Mouse (Mus musculus): ENCODE data around the gene Skap1. TPM values are rescaled to one million over a fixed set of nuclear protein-coding genes. Genes with fewer than 3 reads are reported as not detected.
A peak's percentile ranks its signal among the peaks of the same experiment; 100 is the strongest.

The Skap1 gene
- total RNA-seq, 2 experiments from 2014 or later = not detected

DNA sequence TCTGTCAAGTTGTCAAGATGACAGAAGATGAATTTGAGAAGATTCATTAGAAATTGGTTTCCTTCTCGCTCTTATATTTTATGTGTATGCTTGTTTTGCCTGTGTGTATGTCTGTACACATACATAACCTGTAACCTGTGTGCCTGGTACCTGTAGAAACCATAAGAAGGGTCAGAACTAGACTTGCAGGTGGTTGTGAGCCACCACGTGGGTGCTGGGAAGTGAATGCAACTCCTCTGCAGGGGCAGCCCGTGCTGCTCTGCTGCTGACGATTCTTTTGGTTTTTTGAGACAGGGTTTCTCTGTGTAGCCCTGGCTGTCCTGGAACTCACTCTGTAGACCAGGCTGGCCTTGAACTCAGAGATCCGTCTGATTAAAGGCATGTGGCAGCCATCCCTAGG is 21.9 kb upstream of the Skap1 start:
- Histone ChIP-seq H3K27ac (no peak overlapping the region), H3K4me3 (no peak overlapping the region)
- intact Hi-C loops (cut with DNase I) = no loop called here
- DNase-seq = no peak
- no peak for TF ChIP-seq CTCF (IDR thresholded peaks at IDR 0.05)

DNA sequence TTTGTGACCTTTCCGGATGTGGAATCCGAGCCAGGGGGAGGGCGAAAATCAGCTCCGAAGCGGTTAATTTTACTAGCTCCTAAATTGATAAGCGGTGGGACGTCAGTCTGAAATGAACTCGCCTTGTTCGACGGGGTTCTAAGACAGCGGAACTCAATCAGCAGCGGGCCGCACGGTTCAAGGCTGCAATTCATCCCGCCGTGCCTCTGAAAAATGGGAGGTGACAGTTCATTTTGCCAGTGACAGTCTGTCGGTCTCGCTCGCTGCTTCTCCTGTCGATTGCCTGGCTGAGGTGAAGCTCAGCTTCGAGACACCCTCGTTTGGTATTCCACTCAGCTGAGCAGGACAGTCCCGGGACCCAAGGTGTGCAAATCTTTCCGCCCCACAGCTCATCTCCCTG is 16.5 kb upstream of the Skap1 start:
- intact Hi-C loops (cut with DNase I) = no loop called here
- no peak for TF ChIP-seq CTCF (IDR thresholded peaks at IDR 0.05)

DNA sequence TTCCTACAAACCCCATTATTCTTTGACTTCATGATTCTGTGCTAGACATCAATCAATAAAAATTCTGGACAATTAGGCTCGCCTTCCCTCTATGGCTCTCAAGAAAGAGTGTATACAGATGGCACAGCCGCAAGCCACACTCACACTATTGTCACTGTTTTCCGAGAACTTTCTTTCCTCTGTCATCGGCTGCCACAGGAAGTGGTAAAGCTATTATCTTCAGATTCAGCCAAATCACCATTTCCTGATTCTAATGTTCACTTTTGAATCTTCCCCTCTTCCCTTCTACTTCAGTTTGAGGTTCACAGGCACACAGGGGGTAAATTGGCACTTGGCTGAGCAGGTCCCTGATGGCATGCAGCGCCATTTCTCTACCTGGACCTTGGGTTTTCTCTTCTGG is 9.3 kb upstream of the Skap1 start:
- TF ChIP-seq CTCF (IDR thresholded peaks at IDR 0.05) = no peak
- intact Hi-C loops (cut with DNase I) = no loop called here
- Histone ChIP-seq H3K27ac (no peak overlapping the region), H3K4me3 (no peak overlapping the region)
- no peak for DNase-seq

More for the DNA sequence above, 16.5 kb upstream of the Skap1 start:
- Histone ChIP-seq H3K27ac (no peak overlapping the region), H3K4me3 (no peak overlapping the region)
- DNase-seq = no peak

DNA sequence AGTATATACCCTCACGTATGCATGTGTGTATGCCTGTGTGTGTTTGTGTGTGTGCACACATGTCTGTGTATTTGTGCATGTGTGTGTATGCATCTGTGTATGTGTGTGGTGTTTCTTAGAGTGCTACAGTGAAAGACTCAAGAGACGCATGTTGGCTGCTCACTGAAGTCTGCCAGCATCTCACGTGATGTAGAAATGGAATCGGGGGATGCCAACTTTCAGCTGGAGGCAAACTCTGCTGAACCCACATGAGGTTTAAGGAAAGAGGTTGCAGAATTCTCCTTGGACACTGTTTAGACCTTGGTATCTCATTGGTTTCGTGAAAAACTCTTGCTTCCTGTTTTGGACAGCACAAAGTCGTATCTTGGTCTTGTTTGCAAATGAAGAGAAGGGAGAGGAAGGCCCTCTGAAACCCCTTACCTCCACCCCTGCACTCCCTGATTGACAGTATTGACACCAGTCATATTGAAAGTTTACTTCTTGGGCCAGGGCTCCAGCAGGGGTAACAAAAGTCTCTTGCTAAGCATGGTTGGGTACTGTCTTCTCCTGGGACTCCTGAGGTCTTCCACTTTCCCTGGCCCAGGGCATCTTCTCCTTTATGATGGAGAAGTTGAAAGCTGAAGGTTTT is 8.6 kb upstream of the Skap1 start:
- DNase-seq = no peak

DNA sequence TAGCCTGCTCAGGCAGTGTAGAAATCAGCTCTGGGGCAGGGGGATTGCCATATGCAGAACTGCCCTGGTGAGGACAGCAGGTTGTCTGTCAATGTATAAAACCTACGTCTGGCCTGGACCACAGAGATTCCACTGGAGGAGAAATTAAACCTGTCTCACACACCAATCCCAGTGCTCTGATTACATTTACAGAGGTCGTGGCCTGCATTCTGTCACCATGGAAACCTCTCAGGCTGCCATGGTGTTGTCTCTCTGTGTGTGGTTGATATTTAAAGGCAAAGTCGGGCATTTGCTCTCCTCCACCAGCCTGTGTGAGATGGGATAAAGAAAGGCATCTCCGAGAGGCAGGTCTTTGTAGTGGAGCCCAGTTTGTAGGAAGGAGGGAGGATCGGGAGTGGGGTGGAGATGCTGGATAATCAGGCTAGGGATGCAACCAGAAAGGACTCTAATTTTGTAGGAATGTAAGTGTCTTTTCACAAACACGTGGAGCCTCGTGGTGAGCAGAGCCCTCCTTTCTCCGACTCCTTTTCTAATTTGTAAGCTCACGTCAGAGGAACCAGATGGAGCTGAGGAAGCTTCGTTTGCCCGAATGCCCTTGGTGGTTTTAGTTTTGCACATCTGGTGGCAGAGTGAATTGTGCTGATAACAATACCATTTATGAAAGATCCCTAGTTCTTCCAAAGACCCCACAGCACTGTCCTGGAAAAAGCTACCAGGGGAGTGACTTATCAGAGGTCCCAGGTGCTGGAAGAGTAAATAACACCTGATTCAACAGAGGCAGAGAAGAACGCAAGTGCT is 7.7 kb upstream of the Skap1 start:
- intact Hi-C loops (cut with DNase I) = no loop called here
- no peak for DNase-seq
- TF ChIP-seq CTCF (IDR thresholded peaks at IDR 0.05) = no peak
- no peak overlapping the region for H3K27ac ChIP-seq
- H3K4me3 ChIP-seq = no peak overlapping the region

More for the DNA sequence above, 8.6 kb upstream of the Skap1 start:
- H3K4me3 ChIP-seq = no peak overlapping the region
- no peak for TF ChIP-seq CTCF (IDR thresholded peaks at IDR 0.05)
- intact Hi-C loops (cut with DNase I) = no loop called here
- no peak overlapping the region for H3K27ac ChIP-seq

DNA sequence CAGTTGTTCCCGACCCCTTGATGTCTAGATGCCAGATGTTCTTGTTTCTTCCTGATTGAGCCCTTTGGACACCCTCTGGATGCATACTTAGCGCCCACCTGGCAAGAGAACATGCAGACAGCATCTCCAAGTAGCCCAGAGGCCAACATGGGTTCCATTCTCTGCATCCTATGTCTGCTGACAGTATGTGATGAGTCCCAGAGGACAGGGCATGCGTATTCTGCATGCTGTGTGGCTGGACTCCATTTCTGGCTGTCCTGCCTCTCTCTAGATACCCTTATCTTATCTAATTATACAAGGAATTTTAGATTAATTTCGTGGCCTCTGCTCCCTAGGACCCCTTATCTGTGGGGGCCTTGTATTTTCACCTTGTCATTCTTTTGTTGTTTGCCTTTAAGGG is 2.6 kb upstream of the Skap1 start:
- intact Hi-C loops (cut with DNase I) = no loop called here
- H3K4me3 ChIP-seq = no peak overlapping the region
- no peak overlapping the region for H3K27ac ChIP-seq
- TF ChIP-seq CTCF (IDR thresholded peaks at IDR 0.05) = no peak
- no peak for DNase-seq

DNA sequence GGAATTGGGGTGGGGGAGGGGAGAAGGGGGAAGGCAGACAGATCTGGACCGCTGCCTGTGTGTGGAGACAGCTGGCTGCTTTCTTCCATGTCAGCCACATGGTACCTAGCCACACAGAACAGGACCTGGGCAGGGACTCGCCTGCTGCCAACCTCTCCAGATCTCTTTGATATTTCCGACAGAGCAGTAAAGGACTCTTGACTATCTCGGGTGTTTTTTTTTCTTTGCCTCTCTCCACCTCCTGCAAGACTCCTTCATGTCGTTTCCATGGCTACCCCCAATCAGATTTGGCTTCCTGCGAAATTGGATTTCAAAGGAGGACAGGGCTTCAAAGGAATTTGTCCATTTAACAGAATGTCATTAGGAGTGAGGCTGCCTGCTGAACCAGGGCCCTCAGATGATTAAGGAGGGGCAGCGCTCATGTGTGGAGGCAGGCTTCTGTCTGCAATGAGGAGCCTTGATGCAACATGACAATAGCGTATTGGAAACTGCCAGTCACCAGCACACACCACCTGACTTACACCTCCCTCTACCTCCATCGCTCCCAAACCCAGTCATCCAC is 2.1 kb upstream of the Skap1 start:
- no peak for DNase-seq
- Histone ChIP-seq H3K4me3 (no peak overlapping the region), H3K27ac (no peak overlapping the region)
- intact Hi-C loops (cut with DNase I) = no loop called here
- TF ChIP-seq CTCF (IDR thresholded peaks at IDR 0.05) = no peak

DNA sequence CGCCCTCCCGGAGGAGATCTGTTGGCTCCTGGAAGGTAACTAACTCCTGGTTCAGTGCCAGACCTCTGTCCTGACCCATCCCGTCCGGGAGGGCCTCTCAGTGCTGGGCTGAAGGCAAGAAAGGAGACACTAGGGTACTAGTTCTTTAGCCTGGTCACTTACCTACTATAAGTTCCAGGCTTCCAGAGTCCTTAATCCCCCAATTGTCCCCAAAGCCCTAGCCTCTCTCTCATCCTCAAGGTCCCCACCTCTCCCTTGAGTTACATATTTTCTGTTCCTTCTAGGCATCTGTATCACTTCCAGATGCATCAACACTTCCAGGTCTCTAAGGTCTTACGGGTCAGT is 295 bp downstream of the Skap1 start:
- Histone ChIP-seq H3K27ac (no peak overlapping the region), H3K4me3 (peak overlapping the region; percentile 35; the same call in 1 of the 2 replicates)
- no peak for DNase-seq
- no peak for TF ChIP-seq CTCF (IDR thresholded peaks at IDR 0.05)
- intact Hi-C loops (cut with DNase I) = no loop called here

DNA sequence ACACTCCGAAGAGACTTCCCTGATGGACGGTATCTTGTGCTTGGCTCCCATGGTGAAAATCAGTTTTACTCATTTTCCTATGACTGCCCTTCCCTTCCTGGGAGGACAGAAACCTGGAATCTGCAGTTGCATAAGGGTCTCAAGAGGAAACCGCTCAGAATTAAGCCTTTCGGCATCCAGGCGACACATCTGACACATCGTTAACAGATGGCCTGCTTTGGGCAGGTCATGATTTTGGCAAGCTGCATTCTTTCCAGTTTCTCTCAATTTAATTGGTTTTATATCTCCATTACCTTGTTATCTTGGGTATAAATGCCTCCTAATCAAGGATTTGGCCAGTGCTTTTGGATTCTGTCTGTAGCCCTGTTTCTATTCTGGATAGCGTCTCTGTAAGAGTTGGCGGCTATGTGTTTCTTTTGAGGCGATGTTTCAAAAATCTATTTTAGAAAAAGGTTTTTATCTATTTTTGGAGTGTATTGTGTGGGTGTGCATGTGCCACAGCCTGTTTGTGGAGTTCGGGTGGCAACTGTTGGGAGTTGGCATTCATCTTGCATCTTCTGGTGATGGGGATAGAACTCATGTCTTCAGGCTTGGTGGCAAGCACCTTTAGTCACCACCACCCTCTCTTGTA is 1.1 kb downstream of the Skap1 start:
- H3K27ac ChIP-seq = no peak overlapping the region
- no peak for DNase-seq
- intact Hi-C loops (cut with DNase I) = no loop called here
- no peak overlapping the region for H3K4me3 ChIP-seq
- TF ChIP-seq CTCF (IDR thresholded peaks at IDR 0.05) = no peak

DNA sequence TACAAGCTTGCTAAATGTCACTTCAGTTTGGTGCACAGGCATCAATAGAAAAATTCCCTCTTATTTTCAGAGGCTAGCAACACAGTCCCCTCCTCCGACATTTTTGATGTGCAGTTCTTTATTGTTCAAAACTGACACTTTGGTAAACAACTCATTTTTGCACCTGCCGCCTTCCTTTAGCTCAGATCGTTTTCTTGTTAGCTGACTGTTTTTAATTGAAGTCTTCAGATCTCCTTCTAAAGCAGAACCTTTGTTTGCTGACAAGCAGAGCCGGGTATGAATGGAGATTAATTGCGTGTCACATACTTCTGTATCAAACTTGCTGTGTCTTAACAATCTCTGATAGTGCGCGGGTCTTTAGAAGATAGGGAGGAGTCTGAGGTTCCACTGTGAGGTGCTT is 2.0 kb downstream of the Skap1 start:
- TF ChIP-seq CTCF (IDR thresholded peaks at IDR 0.05) = no peak
- H3K4me3 ChIP-seq = no peak overlapping the region
- intact Hi-C loops (cut with DNase I) = no loop called here
- DNase-seq = no peak
- no peak overlapping the region for H3K27ac ChIP-seq

DNA sequence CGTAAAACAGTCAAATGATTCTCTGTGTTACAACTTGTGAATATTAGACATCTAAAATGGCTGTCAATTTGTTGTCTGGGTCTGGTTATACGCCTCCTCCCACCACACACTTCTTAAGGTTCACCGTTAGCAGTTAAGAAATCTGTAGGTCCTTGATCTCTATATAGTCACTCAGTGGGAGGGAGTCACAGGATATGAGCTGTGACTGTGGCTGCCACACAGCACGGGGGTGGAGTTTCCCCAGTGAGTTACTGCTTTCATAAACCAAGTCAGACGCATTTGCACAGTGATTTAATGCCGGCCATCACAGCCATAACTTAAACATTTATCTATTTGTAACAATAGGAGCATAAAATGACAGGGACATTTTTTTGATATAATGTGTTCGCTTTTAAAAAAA is 2.6 kb downstream of the Skap1 start:
- DNase-seq = no peak
- intact Hi-C loops (cut with DNase I) = no loop called here
- no peak for TF ChIP-seq CTCF (IDR thresholded peaks at IDR 0.05)
- H3K4me3 ChIP-seq = no peak overlapping the region
- H3K27ac ChIP-seq = no peak overlapping the region

DNA sequence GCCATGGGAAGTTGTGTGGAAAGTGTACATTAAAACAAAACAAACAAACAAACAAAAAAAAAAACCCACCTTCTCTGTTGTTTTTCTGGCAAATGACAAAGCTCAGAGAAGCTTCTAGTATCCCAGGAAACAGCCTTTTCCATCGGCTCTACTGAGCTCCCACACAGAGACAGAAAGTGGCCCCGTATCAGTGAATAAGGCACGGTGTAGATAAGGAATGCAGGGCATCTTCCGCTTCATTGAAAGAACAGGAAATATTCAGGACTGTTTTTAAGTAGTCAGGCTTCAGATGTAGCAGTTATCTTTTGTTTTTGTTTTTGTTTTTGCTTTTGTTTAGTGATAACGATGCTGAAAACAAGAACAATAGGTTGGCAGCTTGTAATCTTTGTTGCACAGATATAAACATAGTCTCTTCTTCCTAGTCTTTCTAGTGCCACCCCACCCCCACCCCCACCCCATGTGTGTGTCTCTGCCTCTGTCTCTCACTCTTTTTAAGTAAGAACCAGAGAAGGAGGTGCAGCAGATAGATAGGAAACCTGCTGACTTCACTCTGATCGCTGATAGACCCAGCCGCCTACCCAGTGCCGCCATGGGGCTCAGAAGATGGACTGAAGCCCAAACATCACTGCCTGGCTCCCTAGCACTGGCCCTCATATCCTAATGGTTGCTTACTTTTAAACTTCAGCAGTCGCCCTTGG is 3.8 kb downstream of the Skap1 start:
- TF ChIP-seq CTCF (IDR thresholded peaks at IDR 0.05) = no peak
- intact Hi-C loops (cut with DNase I) = no loop called here
- Histone ChIP-seq H3K4me3 (no peak overlapping the region), H3K27ac (no peak overlapping the region)
- DNase-seq = no peak

DNA sequence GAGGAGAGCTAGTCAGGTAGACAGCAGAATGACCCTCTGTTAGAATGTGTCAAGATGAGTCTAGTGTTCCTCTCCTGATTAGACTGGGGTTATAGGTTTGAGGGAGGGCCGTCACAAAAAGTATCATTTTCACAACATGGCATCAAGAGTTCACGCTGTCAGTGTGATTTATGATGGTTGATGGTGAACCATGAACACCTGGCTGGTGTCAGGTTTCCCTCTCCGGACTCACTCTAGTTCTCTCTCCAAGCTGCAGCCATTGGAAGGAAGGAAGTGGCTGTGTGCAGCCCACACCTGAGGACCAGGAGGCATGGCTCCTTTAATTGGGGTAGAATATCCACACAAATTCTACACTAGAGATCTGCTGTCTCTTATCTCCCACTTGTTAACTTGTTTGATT is 18.3 kb downstream of the Skap1 start:
- intact Hi-C loops (cut with DNase I) = no loop called here
- TF ChIP-seq CTCF (IDR thresholded peaks at IDR 0.05) = no peak
- H3K27ac ChIP-seq = no peak overlapping the region
- no peak for DNase-seq
- no peak overlapping the region for H3K4me3 ChIP-seq
